Mouse (Mus musculus): Measurements from ENCODE around the gene Gm5286.
"Not testable (repeated sequence)": the region's sequence is repeated elsewhere in the genome, so short reads cannot be mapped to it uniquely, and the experiment has no call there.

GRCm38 (mm10) chr3:94196414-94196813 is at the start of gene Gm5286:
- TF ChIP-seq CTCF, POLR2A (IDR thresholded peaks at IDR 0.05; ENCODE audit: insufficient read depth, low read depth, low read length): not testable (repeated sequence)

Data from olfactory bulb, adult 2 months (tissue).